Mouse (Mus musculus) central nervous system, embryonic 11.5 days (tissue): Measurements from ENCODE around the gene 2310057J18Rik. TPM values are rescaled to one million over a fixed set of nuclear protein-coding genes. Genes with fewer than 3 reads are reported as not detected.

Experiments
- polyA plus RNA-seq: library from polyadenylated mRNA; depleted of rRNA; stranded (reverse); fragments of >200 nt; gene quantifications from 2 replicates; pipeline ENCODE4 v1.2.3, GENCODE M21; 2012; rRNA removed

2310057J18Rik gene
- polyA plus RNA-seq: not detected in 2 replicates

GRCm38 (mm10) chr10:28986203-28986602 lies at the start of gene 2310057J18Rik:
2310057J18Rik (minus strand) TSS chr10:28986303.

Other genes with a start within 250 kb of the 2310057J18Rik start
- 25.6 and 46.8 TPM in 2 replicates for gene Soga3, start 157.5 kb upstream of the 2310057J18Rik start, polyA plus RNA-seq
- 1.3 and 3.6 TPM in 2 replicates for gene Gm49353, start 212.7 kb upstream of the 2310057J18Rik start, polyA plus RNA-seq
- gene 9330159F19Rik, start 225.3 kb upstream of the 2310057J18Rik start, polyA plus RNA-seq: 14.8 and 16.5 TPM in 2 replicates